Mouse (Mus musculus) embryonic facial prominence, embryonic 10.5 days (tissue): ENCODE results near the gene Gm10406. TPM values are rescaled to one million over a fixed set of nuclear protein-coding genes. Genes with fewer than 3 reads are reported as not detected.
"Not testable (repeated sequence)": the region's sequence is repeated elsewhere in the genome, so short reads cannot be mapped to it uniquely, and the experiment has no call there.

Experiments used
- DNase-seq: peaks from one replicate; pipeline ENCODE4 v3.0.0-alpha.2; 2017; ENCODE audit warnings: low spot score
- H3K27ac ChIP-seq: fragments of 300-500 bp; sonication (generic); replicated peaks from 2 replicates; pipeline ENCODE4 v1.5.1; 2016; ENCODE audit warnings: mild to moderate bottlenecking
- H3K27me3 ChIP-seq: fragments of 300-500 bp; sonication (generic); replicated peaks from 2 replicates; pipeline ENCODE4 v1.6.1; 2016; ENCODE audit warnings: low read depth, mild to moderate bottlenecking; ENCODE audit not compliant: poor library complexity, severe bottlenecking
- H3K36me3 ChIP-seq: fragments of 300-500 bp; sonication (generic); replicated peaks from 2 replicates; pipeline ENCODE4 v1.6.1; 2016; ENCODE audit warnings: mild to moderate bottlenecking, moderate library complexity
- H3K4me1 ChIP-seq: fragments of 300-500 bp; sonication (generic); 2 replicates; pipeline ENCODE4 v1.6.1; 2016
- H3K4me3 ChIP-seq: fragments of 300-500 bp; sonication (generic); 2 replicates; pipeline ENCODE4 v1.5.1; 2016; ENCODE audit warnings: mild to moderate bottlenecking, moderate library complexity
- H3K9me3 ChIP-seq: fragments of 300-500 bp; sonication (generic); 2 replicates; pipeline ENCODE4 v1.6.1; 2016; ENCODE audit warnings: mild to moderate bottlenecking
- WGBS: fragments of 180-500 bp; shearing (Covaris S2); methylation state at CpG from one replicate; pipeline ENCODE4 v1.1.7; 2016; 5-methylcytosine and 5-hydroxymethylcytosine counted together
- polyA plus RNA-seq: library from polyadenylated mRNA; unstranded; fragments of >200 nt; fragmentation: Nextera tagmentation; extraction: Ambion mirVana; gene quantifications from 2 replicates; pipeline ENCODE4 v1.2.1, GENCODE M21; 2016

Gm10406 gene
- 1.3 TPM in 2 replicates for polyA plus RNA-seq

GRCm38 (mm10) chr14:7026781-7027749 is at the start of gene Gm10406:
TSS of gene Gm10406 (minus strand) at chr14:7027449.
- not testable (repeated sequence) for H3K36me3 ChIP-seq, H3K9me3 ChIP-seq, H3K4me1 ChIP-seq, H3K27me3 ChIP-seq
- peak within 1 kb of the TSS; percentile 63 for H3K4me3 ChIP-seq
- 1% methylated on average over 60 of the region's 70 CpGs for WGBS
- DNase-seq, result peak; percentile 57
- H3K27ac ChIP-seq, result peak within 1 kb of the TSS; percentile 89

- not testable (repeated sequence) for H3K27me3 ChIP-seq, DNase-seq, H3K4me1 ChIP-seq, H3K9me3 ChIP-seq, H3K4me3 ChIP-seq, H3K27ac ChIP-seq, H3K36me3 ChIP-seq
- no CpG with 5 or more reads among the region's 2 CpGs for WGBS
Observed at GRCm38 (mm10) chr14:7044870-7045269, 17.6 kb upstream of the Gm10406 start, which contains the start of gene Gm3685. TSS of gene Gm3685 (minus strand) at chr14:7044970.

GRCm38 (mm10) chr14:7026274-7026673 is 975 bp downstream of the Gm10406 start:
- 9% methylated on average over 9 of the region's 9 CpGs for WGBS
- not testable (repeated sequence) for H3K36me3 ChIP-seq, H3K9me3 ChIP-seq, H3K4me1 ChIP-seq, DNase-seq, H3K27ac ChIP-seq, H3K4me3 ChIP-seq, H3K27me3 ChIP-seq

- not testable (repeated sequence) for H3K4me3 ChIP-seq, H3K9me3 ChIP-seq, H3K27me3 ChIP-seq, H3K36me3 ChIP-seq, H3K27ac ChIP-seq, DNase-seq, H3K4me1 ChIP-seq
- WGBS, result 58% methylated on average over 1 of the region's 2 CpGs
Observed at GRCm38 (mm10) chr14:6973718-6974117, 53.5 kb downstream of the Gm10406 start, which contains the start of gene Gm6356. TSS of gene Gm6356 (minus strand) at chr14:6973818.

Other genes with a start within 250 kb of the Gm10406 start
- 0.09 TPM in 1 of 2 replicates, not detected in the other for gene Gm3642, start 187.1 kb downstream of the Gm10406 start, polyA plus RNA-seq
- 1.9 and 2.2 TPM in 2 replicates for gene Gm3667, start 137.5 kb downstream of the Gm10406 start, polyA plus RNA-seq
- not detected in 2 replicates for gene Gm6356, start 53.6 kb downstream of the Gm10406 start, polyA plus RNA-seq
- not detected in 2 replicates for gene Gm3685, start 17.5 kb upstream of the Gm10406 start, polyA plus RNA-seq
- gene Gm3696, start 73.2 kb upstream of the Gm10406 start, polyA plus RNA-seq, result 1.9 and 2.7 TPM in 2 replicates
- not detected in 2 replicates for gene Gm6676, start 98.0 kb upstream of the Gm10406 start, polyA plus RNA-seq
- 4.2 and 4.6 TPM in 2 replicates for gene Gm3512, start 147.1 kb upstream of the Gm10406 start, polyA plus RNA-seq
- gene Gm16434, start 167.1 kb upstream of the Gm10406 start, polyA plus RNA-seq, result not detected in 2 replicates
- not detected in 2 replicates for gene Gm3727, start 237.3 kb upstream of the Gm10406 start, polyA plus RNA-seq